Mouse (Mus musculus): ENCODE measurements around the gene Adra1b.

- TF ChIP-seq CTCF (conservative IDR thresholded peaks at IDR 0.05; ENCODE audit: insufficient read depth, insufficient read length, low read depth, low read length) (no peak), POLR2A (IDR thresholded peaks at IDR 0.05; ENCODE audit: low read depth, low read length) (no peak)
Measured at GRCm38 (mm10) chr11:43790446-43790845, 110.6 kb downstream of the Adra1b start.
